ENCODE assay signal across 8 mouse cellular contexts in the genomic region with DNA sequence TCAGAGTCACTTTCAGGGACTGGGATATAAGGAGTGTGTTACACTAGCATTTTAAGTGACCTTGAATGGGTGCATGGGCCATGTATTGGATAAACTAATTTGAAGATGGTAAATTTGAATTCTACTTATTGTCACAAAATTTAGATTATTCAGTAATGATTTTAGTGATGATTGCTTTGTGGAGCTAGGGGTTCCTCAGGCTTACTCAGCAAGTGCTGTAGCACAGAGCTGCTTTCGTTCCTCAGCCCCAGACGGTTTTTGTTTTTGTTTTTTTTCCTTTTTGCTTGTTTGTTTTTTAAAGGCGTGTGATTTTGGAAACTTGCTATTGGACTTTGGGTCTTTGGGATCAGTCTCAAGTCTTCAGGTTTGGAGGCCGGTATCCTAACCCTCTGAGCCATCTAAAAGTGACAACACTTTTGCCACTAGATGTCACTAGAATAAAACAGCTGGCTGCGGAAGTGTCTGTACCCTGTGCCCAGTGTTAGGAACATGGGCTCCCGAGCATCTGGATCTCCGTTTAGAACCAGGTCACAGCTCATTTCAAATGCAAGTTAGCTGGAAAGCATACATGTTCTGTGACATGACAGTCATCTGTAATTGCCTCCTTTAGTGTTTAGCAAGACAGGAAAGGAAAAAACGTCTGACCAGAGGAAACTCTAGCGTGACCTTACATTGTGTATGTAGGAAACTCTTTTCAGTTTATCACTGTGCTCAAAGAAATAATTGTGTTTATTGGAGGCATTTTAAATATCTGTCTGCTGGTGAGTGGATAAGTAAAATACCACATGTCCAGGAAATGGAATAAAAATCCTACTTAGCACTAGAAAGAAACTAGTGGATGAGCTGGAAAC. TPM values are rescaled to one million over a fixed set of nuclear protein-coding genes. Genes with fewer than 3 reads are reported as not detected.
DNase-seq lines count a peak whose midpoint lies in the region; ATAC-seq and TF ChIP-seq lines count a peak whose summit lies in the region.

No protein-coding gene starts in this region.

- H3K27ac ChIP-seq in MEL (ENCODE audit: control insufficient read depth, low read depth, low read length), result no peak overlapping the region
- no peak overlapping the region for H3K27ac ChIP-seq in forebrain, embryonic 10.5 days
- no peak overlapping the region for H3K27ac ChIP-seq in liver, postnatal 0 days (ENCODE audit: low read depth)
- H3K27ac ChIP-seq in neural tube, embryonic 14.5 days (ENCODE audit: low read depth, low read length), result no peak overlapping the region

- WGBS in forebrain, embryonic 10.5 days, result 26% methylated on average over 9 of the region's 9 CpGs
- 17% methylated on average over 9 of the region's 9 CpGs for WGBS in liver, postnatal 0 days (ENCODE audit: insufficient replicate concordance)
- 21% methylated on average over 9 of the region's 9 CpGs for WGBS in neural tube, embryonic 14.5 days

- no peaks in the 10 kb centered on the region for H3K9me3 ChIP-seq in MEL (replicated peaks; ENCODE audit: insufficient read depth, low read length)
- H3K9me3 ChIP-seq in forebrain, embryonic 10.5 days, result no peaks in the 10 kb centered on the region
- H3K9me3 ChIP-seq in liver, postnatal 0 days (ENCODE audit: low read length), result no peaks in the 10 kb centered on the region
- no peaks in the 10 kb centered on the region for H3K9me3 ChIP-seq in neural tube, embryonic 14.5 days (ENCODE audit: control insufficient read depth, low read length)

- H3K4me1 ChIP-seq in MEL (ENCODE audit: control insufficient read depth in 1 of 2, insufficient read depth in 2 of 2, low read length in 2 of 2), result peaks cover 0 to 5% of the 10 kb centered on the region in 2 experiments; a peak in 2 of 4 replicates
- H3K4me1 ChIP-seq in forebrain, embryonic 10.5 days, result 0 out of 2 replicates have a peak, but pooled peaks cover 1% of the 10 kb centered on the region
- H3K4me1 ChIP-seq in liver, postnatal 0 days (ENCODE audit: insufficient read depth), result peaks cover 12% of the 10 kb centered on the region
- H3K4me1 ChIP-seq in neural tube, embryonic 14.5 days (ENCODE audit: control insufficient read depth, insufficient read depth, low read length), result no peaks in the 10 kb centered on the region

- H3K36me3 ChIP-seq in MEL (ENCODE audit: control insufficient read depth in 1 of 2, insufficient read depth in 2 of 2, low read length in 2 of 2), result peaks cover 0 to 6% of the 10 kb centered on the region in 2 experiments; a peak in 2 of 4 replicates
- no peaks in the 10 kb centered on the region for H3K36me3 ChIP-seq in forebrain, embryonic 10.5 days (replicated peaks)
- no peaks in the 10 kb centered on the region for H3K36me3 ChIP-seq in liver, postnatal 0 days (replicated peaks; ENCODE audit: insufficient read depth, low read length)
- H3K36me3 ChIP-seq in neural tube, embryonic 14.5 days (ENCODE audit: control insufficient read depth, insufficient read depth, low read length), result no peaks in the 10 kb centered on the region

- no peak overlapping the region for H3K4me3 ChIP-seq in MEL (ENCODE audit: control insufficient read depth in 1 of 2, insufficient read depth in 1 of 2, low read depth in 2 of 2, low read length in 2 of 2)
- no peak overlapping the region for H3K4me3 ChIP-seq in forebrain, embryonic 10.5 days
- H3K4me3 ChIP-seq in liver, postnatal 0 days (ENCODE audit: low read depth, low read length), result no peak overlapping the region
- H3K4me3 ChIP-seq in neural tube, embryonic 14.5 days (ENCODE audit: low read depth, low read length), result no peak overlapping the region

- intact Hi-C loops in heart, postnatal 14 days (cut with DNase I), result loop anchor here (1.0 to 5.0 kb wide), 4 partner anchors 135 to 288 kb away; no protein-coding TSS in a partner anchor

- peak; percentile 96 for TF ChIP-seq RAD21 in MEL (IDR thresholded peaks at IDR 0.05; ENCODE audit: low read depth, low read length)

- H3K4me2 ChIP-seq in liver, postnatal 0 days (ENCODE audit: low read depth, low read length), result no peak overlapping the region; the same call in 1 of the 2 replicates
- H3K4me2 ChIP-seq in neural tube, embryonic 14.5 days (ENCODE audit: low read depth, low read length), result no peak overlapping the region

- H3K79me2 ChIP-seq in MEL (ENCODE audit: control insufficient read depth, insufficient read depth, low read length, poor library complexity), result no peaks in the 10 kb centered on the region

- DNase-seq in MEL (ENCODE audit: low read depth, low spot score), result peak; percentile 68
- peak; percentile 45 for DNase-seq in c-Kit-positive CD71-negative TER-119-negative erythroid progenitor cells, embryonic 14.5 days (ENCODE audit: low read depth)
- DNase-seq in forebrain, embryonic 10.5 days (ENCODE audit: extremely low spot score, low spot score), result peak; percentile 39
- DNase-seq in heart, postnatal 14 days, result peak; percentile 46 to 64
- DNase-seq in kidney, postnatal 25 days, result peak; percentile 58 to 66
- peak; percentile 32 for DNase-seq in liver, postnatal 0 days
- no peak for DNase-seq in urinary bladder, postnatal 10 days (ENCODE audit: low spot score)

- peak; percentile 86 for ATAC-seq in liver, postnatal 0 days
- ATAC-seq in neural tube, embryonic 14.5 days (ENCODE audit: low read depth), result peak; percentile 91

- no peaks in the 10 kb centered on the region for H3K27me3 ChIP-seq in MEL (ENCODE audit: control insufficient read depth in 1 of 2, insufficient read depth in 2 of 2, low read length in 2 of 2)
- H3K27me3 ChIP-seq in forebrain, embryonic 10.5 days (ENCODE audit: poor library complexity, severe bottlenecking), result no peaks in the 10 kb centered on the region
- no peaks in the 10 kb centered on the region for H3K27me3 ChIP-seq in liver, postnatal 0 days (ENCODE audit: insufficient read depth, low read length)
- H3K27me3 ChIP-seq in neural tube, embryonic 14.5 days (ENCODE audit: control insufficient read depth, insufficient read depth, low read length), result no peaks in the 10 kb centered on the region

- no peak overlapping the region for H3K9ac ChIP-seq in MEL (ENCODE audit: control insufficient read depth, low read depth, low read length, poor library complexity, severe bottlenecking)
- H3K9ac ChIP-seq in liver, postnatal 0 days (replicated peaks), result no peak overlapping the region
- no peak overlapping the region for H3K9ac ChIP-seq in neural tube, embryonic 14.5 days (replicated peaks; ENCODE audit: low read depth, low read length)

- TF ChIP-seq POLR2A in MEL (IDR thresholded peaks at IDR 0.05; ENCODE audit: control insufficient read depth in 1 of 2, insufficient read depth in 1 of 2, low read depth in 1 of 2, low read length in 2 of 2, poor library complexity in 1 of 2), result no peak

- TF ChIP-seq CTCF in MEL (IDR thresholded peaks at IDR 0.05 in 2 of 3, conservative IDR thresholded peaks at IDR 0.05 in 1 of 3; ENCODE audit: control insufficient read depth in 1 of 3, insufficient read depth in 1 of 3, low read depth in 2 of 3, low read length in 3 of 3, poor library complexity in 1 of 3, severe bottlenecking in 1 of 3), result peak; percentile 55 to 92 (median 63)
- peak; percentile 85 for TF ChIP-seq CTCF in liver, postnatal 0 days (IDR thresholded peaks at IDR 0.05; ENCODE audit: low read depth)

- no peak for TF ChIP-seq EP300 in MEL (IDR thresholded peaks at IDR 0.05; ENCODE audit: low read depth in 1 of 2, low read length in 2 of 2)
- no peak for TF ChIP-seq EP300 in liver, postnatal 0 days (IDR thresholded peaks at IDR 0.05; ENCODE audit: low read depth)

TF ChIP-seq in MEL, 35 proteins besides CTCF, POLR2A, EP300 and RAD21:
- TF ChIP-seq TCF12 (IDR thresholded peaks at IDR 0.05; ENCODE audit: low read depth, low read length), result 0 out of 2 replicates have a peak, but pooled peaks have one; percentile 10
- TF ChIP-seq ZC3H11A (IDR thresholded peaks at IDR 0.05; ENCODE audit: low read depth, low read length), result peak; percentile 86
- peak; percentile 91 for TF ChIP-seq SMC3 (IDR thresholded peaks at IDR 0.05; ENCODE audit: low read depth, low read length)
- no peak for TF ChIP-seq POLR2AphosphoS2 (IDR thresholded peaks at IDR 0.05; ENCODE audit: low read length)
- TF ChIP-seq BHLHE40 (IDR thresholded peaks at IDR 0.05; ENCODE audit: borderline replicate concordance, low read depth, low read length), result no peak
- TF ChIP-seq ZNF384 (IDR thresholded peaks at IDR 0.05; ENCODE audit: low read depth, low read length), result 0 out of 2 replicates have a peak, but pooled peaks have one; percentile 36
TF ChIP-seq in MEL: peak in this region for 4.

RNA-seq across cellular contexts. Expression of a gene that starts 20.0 kb away (rescaled TPM):
- total RNA-seq in MEL (2012; rRNA removed), result 7.7 and 8.7 TPM in 2 replicates
- polyA plus RNA-seq in MEL (2012; ENCODE audit: insufficient read depth in 1 of 2, insufficient read length in 2 of 2, low read depth in 1 of 2, low replicate concordance in 2 of 2, missing spikeins in 1 of 2), result 10 to 100 TPM in 1 of 2 experiments, not detected in 1; 13.0 TPM
- 18.4 and 20.1 TPM in 2 replicates for polyA plus RNA-seq in forebrain, embryonic 10.5 days (2016; fragmentation: Nextera tagmentation; extraction: Ambion mirVana)
- total RNA-seq in heart, postnatal 14 days (2021), result 1 to 10 TPM; 9.1 to 9.9 TPM
- 8.2 and 8.3 TPM in 2 replicates for polyA plus RNA-seq in liver, postnatal 0 days (2015; fragmentation: Nextera tagmentation; extraction: Ambion mirVana)
- polyA plus RNA-seq in neural tube, embryonic 14.5 days (2014; fragmentation: Nextera tagmentation; extraction: Ambion mirVana), result 51.5 and 53.6 TPM in 2 replicates

RNA-seq across cellular contexts. Expression of a gene that starts 27.0 kb away (rescaled TPM):
- not detected in 2 replicates for total RNA-seq in MEL (2012; rRNA removed)
- polyA plus RNA-seq in MEL (2012; ENCODE audit: insufficient read depth in 1 of 2, insufficient read length in 2 of 2, low read depth in 1 of 2, low replicate concordance in 2 of 2, missing spikeins in 1 of 2), result not detected
- 0.55 and 0.63 TPM in 2 replicates for polyA plus RNA-seq in forebrain, embryonic 10.5 days (2016; fragmentation: Nextera tagmentation; extraction: Ambion mirVana)
- 1 to 10 TPM; 5.5 to 7.4 TPM for total RNA-seq in heart, postnatal 14 days (2021)
- 1.6 TPM in 2 replicates for polyA plus RNA-seq in liver, postnatal 0 days (2015; fragmentation: Nextera tagmentation; extraction: Ambion mirVana)
- 0.71 and 1.2 TPM in 2 replicates for polyA plus RNA-seq in neural tube, embryonic 14.5 days (2014; fragmentation: Nextera tagmentation; extraction: Ambion mirVana)
